Mouse (Mus musculus): ENCODE results near the gene Leap2. TPM values are rescaled to one million over a fixed set of nuclear protein-coding genes. Genes with fewer than 3 reads are reported as not detected.
"Not testable (repeated sequence)": the region's sequence is repeated elsewhere in the genome, so short reads cannot be mapped to it uniquely, and the experiment has no call there.

The Leap2 gene
- polyA plus RNA-seq, 1 experiment from 2014 or later, result not detected

DNA sequence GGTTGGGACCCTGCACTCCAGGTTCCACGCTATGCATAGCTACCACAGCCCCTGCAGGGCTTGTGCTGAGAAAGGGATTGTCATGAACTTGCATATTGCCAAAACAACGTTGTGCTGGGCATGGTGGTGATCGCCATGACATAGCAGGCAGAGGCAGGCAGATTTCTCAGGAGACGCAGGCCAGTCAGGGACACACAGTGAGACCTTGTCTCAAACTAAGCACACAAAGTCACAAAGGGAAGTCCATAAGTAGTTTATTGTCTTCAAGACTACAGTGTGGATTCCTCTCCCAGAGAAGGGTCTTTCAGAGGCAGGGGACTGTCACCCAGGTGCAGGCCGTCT lies 5.7 kb upstream of the Leap2 start:
- Histone ChIP-seq H3K4me3 (ENCODE audit: control insufficient read depth in 1 of 2, insufficient read depth in 1 of 2, low read depth in 1 of 2, low read length in 2 of 2) (no peak overlapping the region), H3K27me3 (ENCODE audit: control insufficient read depth, insufficient read depth, low read length) (no peaks in the 10 kb centered on the region), H3K27ac (replicated peaks in 1 of 2; ENCODE audit: control insufficient read depth in 1 of 2, insufficient read depth in 1 of 2, low read depth in 2 of 2, low read length in 2 of 2) (no peak overlapping the region), H3K4me1 (ENCODE audit: control insufficient read depth in 2 of 2, insufficient read depth in 2 of 2, low read length in 2 of 2) (peaks cover 7 to 31% of the 10 kb centered on the region in 2 experiments), H3K36me3 (ENCODE audit: control insufficient read depth, insufficient read depth, low read length) (peaks cover 15% of the 10 kb centered on the region), H3K4me2 (ENCODE audit: low read length) (no peak overlapping the region), H3K9ac (ENCODE audit: low read length) (no peak overlapping the region), H3K9me3 (ENCODE audit: control insufficient read depth, low read length) (no peaks in the 10 kb centered on the region)
- 96% methylated on average over 5 of the region's 5 CpGs for WGBS
- no peak for ATAC-seq (ENCODE audit: insufficient number of reproducible peaks, insufficient read depth, low FRiP score, low read depth)

GRCm38 (mm10) chr11:53427993-53428715 lies 5.2 kb upstream of the Leap2 start:
- 93% methylated on average over 3 of the region's 3 CpGs for WGBS
- Histone ChIP-seq H3K27me3 (ENCODE audit: control insufficient read depth, insufficient read depth, low read length) (no peaks in the 10 kb centered on the region), H3K4me2 (ENCODE audit: low read length) (no peak overlapping the region), H3K36me3 (ENCODE audit: control insufficient read depth, insufficient read depth, low read length) (peaks cover 15% of the 10 kb centered on the region), H3K4me3 (ENCODE audit: control insufficient read depth in 1 of 2, insufficient read depth in 1 of 2, low read depth in 1 of 2, low read length in 2 of 2) (no peak overlapping the region), H3K4me1 (ENCODE audit: control insufficient read depth in 2 of 2, insufficient read depth in 2 of 2, low read length in 2 of 2) (peaks cover 7 to 31% of the 10 kb centered on the region in 2 experiments), H3K9me3 (ENCODE audit: control insufficient read depth, low read length) (no peaks in the 10 kb centered on the region), H3K9ac (ENCODE audit: low read length) (no peak overlapping the region), H3K27ac (replicated peaks in 1 of 2; ENCODE audit: control insufficient read depth in 1 of 2, insufficient read depth in 1 of 2, low read depth in 2 of 2, low read length in 2 of 2) (no peak overlapping the region)
- ATAC-seq (ENCODE audit: insufficient number of reproducible peaks, insufficient read depth, low FRiP score, low read depth), result no peak

GRCm38 (mm10) chr11:53426914-53427313 lies 3.9 kb upstream of the Leap2 start:
- Histone ChIP-seq H3K4me1 (ENCODE audit: control insufficient read depth in 2 of 2, insufficient read depth in 2 of 2, low read length in 2 of 2) (peaks cover 7 to 31% of the 10 kb centered on the region in 2 experiments), H3K36me3 (ENCODE audit: control insufficient read depth, insufficient read depth, low read length) (peaks cover 20% of the 10 kb centered on the region), H3K27ac (replicated peaks in 1 of 2; ENCODE audit: control insufficient read depth in 1 of 2, insufficient read depth in 1 of 2, low read depth in 2 of 2, low read length in 2 of 2) (peak overlapping the region; percentile 4 to 37; a peak in 1 of 4 replicates)
- not testable (repeated sequence) for ATAC-seq (ENCODE audit: insufficient number of reproducible peaks, insufficient read depth, low FRiP score, low read depth); H3K4me2 ChIP-seq (ENCODE audit: low read length); H3K9ac ChIP-seq (ENCODE audit: low read length); H3K9me3 ChIP-seq (ENCODE audit: control insufficient read depth, low read length); H3K4me3 ChIP-seq (ENCODE audit: control insufficient read depth in 1 of 2, insufficient read depth in 1 of 2, low read depth in 1 of 2, low read length in 2 of 2); H3K27me3 ChIP-seq (ENCODE audit: control insufficient read depth, insufficient read depth, low read length)
- whole genome bisulfite sequencing, result 34% methylated on average over 3 of the region's 3 CpGs

GRCm38 (mm10) chr11:53425711-53426255 lies 2.8 kb upstream of the Leap2 start:
- H3K36me3 ChIP-seq (ENCODE audit: control insufficient read depth, insufficient read depth, low read length), result peaks cover 30% of the 10 kb centered on the region
- H3K9me3 ChIP-seq (ENCODE audit: control insufficient read depth, low read length), result no peaks in the 10 kb centered on the region
- no peak overlapping the region for H3K4me2 ChIP-seq (ENCODE audit: low read length)
- no peak for ATAC-seq (ENCODE audit: insufficient number of reproducible peaks, insufficient read depth, low FRiP score, low read depth)
- no peaks in the 10 kb centered on the region for H3K27me3 ChIP-seq (ENCODE audit: control insufficient read depth, insufficient read depth, low read length)
- H3K27ac ChIP-seq (replicated peaks in 1 of 2; ENCODE audit: control insufficient read depth in 1 of 2, insufficient read depth in 1 of 2, low read depth in 2 of 2, low read length in 2 of 2), result peak overlapping the region in 1 of 2 experiments; percentile 10; a peak in 1 of 4 replicates
- H3K9ac ChIP-seq (ENCODE audit: low read length), result no peak overlapping the region
- 78% methylated on average over 6 of the region's 6 CpGs for whole genome bisulfite sequencing
- no peak overlapping the region for H3K4me3 ChIP-seq (ENCODE audit: control insufficient read depth in 1 of 2, insufficient read depth in 1 of 2, low read depth in 1 of 2, low read length in 2 of 2)
- H3K4me1 ChIP-seq (ENCODE audit: control insufficient read depth in 2 of 2, insufficient read depth in 2 of 2, low read length in 2 of 2), result peaks cover 5 to 26% of the 10 kb centered on the region in 2 experiments; a peak in 3 of 4 replicates

GRCm38 (mm10) chr11:53425251-53425650 lies 2.3 kb upstream of the Leap2 start:
- Histone ChIP-seq H3K36me3 (ENCODE audit: control insufficient read depth, insufficient read depth, low read length) (peaks cover 33% of the 10 kb centered on the region), H3K9me3 (ENCODE audit: control insufficient read depth, low read length) (no peaks in the 10 kb centered on the region), H3K4me3 (ENCODE audit: control insufficient read depth in 1 of 2, insufficient read depth in 1 of 2, low read depth in 1 of 2, low read length in 2 of 2) (no peak overlapping the region), H3K27me3 (ENCODE audit: control insufficient read depth, insufficient read depth, low read length) (no peaks in the 10 kb centered on the region), H3K27ac (replicated peaks in 1 of 2; ENCODE audit: control insufficient read depth in 1 of 2, insufficient read depth in 1 of 2, low read depth in 2 of 2, low read length in 2 of 2) (peak overlapping the region; percentile 10 to 24; a peak in 2 of 4 replicates), H3K9ac (ENCODE audit: low read length) (no peak overlapping the region; the same call in 1 of the 2 replicates), H3K4me2 (ENCODE audit: low read length) (no peak overlapping the region), H3K4me1 (ENCODE audit: control insufficient read depth in 2 of 2, insufficient read depth in 2 of 2, low read length in 2 of 2) (peaks cover 5 to 26% of the 10 kb centered on the region in 2 experiments; a peak in 3 of 4 replicates)
- ATAC-seq (ENCODE audit: insufficient number of reproducible peaks, insufficient read depth, low FRiP score, low read depth), result no peak
- WGBS, result 28% methylated on average over 3 of the region's 3 CpGs

DNA sequence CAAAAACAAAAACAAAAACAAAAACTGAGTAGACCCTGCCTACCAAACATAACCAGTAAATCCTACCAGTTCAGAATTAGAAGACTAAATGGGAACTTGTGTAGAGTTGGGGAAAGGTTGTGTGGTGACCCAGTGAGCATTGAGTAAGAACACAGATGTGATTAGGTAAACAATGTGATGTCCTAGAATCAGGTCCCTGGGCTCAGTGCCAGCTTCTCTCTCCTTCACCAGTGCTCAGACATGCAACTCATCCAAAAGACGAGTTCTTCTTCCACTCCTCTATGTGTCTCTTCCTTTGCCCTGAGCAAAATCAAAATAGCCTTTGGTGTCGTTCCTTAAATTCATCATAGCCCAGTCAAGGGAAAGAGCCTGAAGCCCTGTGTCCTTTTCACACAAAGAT lies 1.9 kb upstream of the Leap2 start:
- Histone ChIP-seq H3K4me2 (ENCODE audit: low read length) (no peak overlapping the region), H3K36me3 (ENCODE audit: control insufficient read depth, insufficient read depth, low read length) (peaks cover 38% of the 10 kb centered on the region), H3K4me1 (ENCODE audit: control insufficient read depth in 2 of 2, insufficient read depth in 2 of 2, low read length in 2 of 2) (peaks cover 5 to 23% of the 10 kb centered on the region in 2 experiments; a peak in 3 of 4 replicates), H3K4me3 (ENCODE audit: control insufficient read depth in 1 of 2, insufficient read depth in 1 of 2, low read depth in 1 of 2, low read length in 2 of 2) (no peak overlapping the region), H3K27me3 (ENCODE audit: control insufficient read depth, insufficient read depth, low read length) (no peaks in the 10 kb centered on the region), H3K27ac (replicated peaks in 1 of 2; ENCODE audit: control insufficient read depth in 1 of 2, insufficient read depth in 1 of 2, low read depth in 2 of 2, low read length in 2 of 2) (peak overlapping the region; percentile 10 to 24; a peak in 2 of 4 replicates), H3K9me3 (ENCODE audit: control insufficient read depth, low read length) (no peaks in the 10 kb centered on the region), H3K9ac (ENCODE audit: low read length) (no peak overlapping the region; the same call in 1 of the 2 replicates)
- ATAC-seq (ENCODE audit: insufficient number of reproducible peaks, insufficient read depth, low FRiP score, low read depth), result no peak
- 64% methylated on average over 2 of the region's 2 CpGs for WGBS

DNA sequence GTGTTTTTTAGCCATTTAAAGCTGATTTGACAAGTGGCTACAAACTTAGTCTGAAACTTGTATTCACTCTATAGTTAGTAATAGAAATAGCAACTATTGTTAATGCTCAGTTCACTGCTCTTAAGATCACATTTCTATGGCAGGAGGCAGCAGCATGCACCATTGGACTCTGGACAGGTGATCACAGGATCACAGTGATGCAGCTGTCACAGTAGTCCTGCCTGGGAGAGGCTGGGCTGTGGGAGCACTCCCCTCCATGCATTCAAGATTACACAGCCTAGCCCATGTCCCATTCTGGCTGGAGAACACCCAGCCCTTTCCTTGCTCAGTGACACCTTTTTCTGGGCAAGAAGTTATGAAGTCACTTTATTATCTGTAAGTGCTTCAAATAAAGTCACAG lies 4.9 kb downstream of the Leap2 start:
- Histone ChIP-seq H3K4me3 (ENCODE audit: control insufficient read depth in 1 of 2, insufficient read depth in 1 of 2, low read depth in 1 of 2, low read length in 2 of 2) (no peak overlapping the region), H3K36me3 (ENCODE audit: control insufficient read depth, insufficient read depth, low read length) (peaks cover 88% of the 10 kb centered on the region), H3K4me2 (ENCODE audit: low read length) (no peak overlapping the region), H3K27ac (replicated peaks in 1 of 2; ENCODE audit: control insufficient read depth in 1 of 2, insufficient read depth in 1 of 2, low read depth in 2 of 2, low read length in 2 of 2) (no peak overlapping the region), H3K27me3 (ENCODE audit: control insufficient read depth, insufficient read depth, low read length) (no peaks in the 10 kb centered on the region), H3K9me3 (ENCODE audit: control insufficient read depth, low read length) (no peaks in the 10 kb centered on the region), H3K9ac (ENCODE audit: low read length) (no peak overlapping the region), H3K4me1 (ENCODE audit: control insufficient read depth in 2 of 2, insufficient read depth in 2 of 2, low read length in 2 of 2) (no peaks in the 10 kb centered on the region; a peak in 1 of 4 replicates)
- no peak for ATAC-seq (ENCODE audit: insufficient number of reproducible peaks, insufficient read depth, low FRiP score, low read depth)
